Mouse (Mus musculus) lung, postnatal 0 days (tissue): ENCODE results near the gene Tsc22d3. TPM values are rescaled to one million over a fixed set of nuclear protein-coding genes. Genes with fewer than 3 reads are reported as not detected.

Source experiments
- ATAC-seq: fragments of 200-750 bp; cut with Nextera tagmentation; 2 replicates; pipeline ENCODE4 v1.8.0; 2017; ENCODE audit warnings: moderate library complexity
- DNase-seq: peaks from one replicate; pipeline ENCODE4 v3.0.0-alpha.2; 2016; ENCODE audit warnings: low spot score
- H3K27ac ChIP-seq: fragments of 300-500 bp; sonication (generic); 2 replicates; pipeline ENCODE4 v1.5.1; 2014; ENCODE audit warnings: antibody characterized with exemption, mild to moderate bottlenecking, low read length, mixed read lengths
- H3K27me3 ChIP-seq: fragments of 300-500 bp; sonication (generic); replicated peaks from 2 replicates; pipeline ENCODE4 v1.6.1; 2014; ENCODE audit warnings: low read length, mixed read lengths; ENCODE audit not compliant: insufficient read depth
- H3K36me3 ChIP-seq: fragments of 300-500 bp; sonication (generic); 2 replicates; pipeline ENCODE4 v1.6.1; 2014; ENCODE audit warnings: low read length, mixed read lengths; ENCODE audit not compliant: insufficient read depth
- H3K4me1 ChIP-seq: fragments of 300-500 bp; sonication (generic); 2 replicates; pipeline ENCODE4 v1.6.1; 2014; ENCODE audit warnings: antibody characterized with exemption, low read depth, low read length, mixed read lengths; ENCODE audit not compliant: insufficient read depth
- H3K4me2 ChIP-seq: fragments of 300-500 bp; sonication (generic); replicated peaks from 2 replicates; pipeline ENCODE4 v1.6.1; 2014; ENCODE audit warnings: low read depth, mild to moderate bottlenecking, low read length, moderate library complexity, mixed read lengths
- H3K4me3 ChIP-seq: fragments of 300-500 bp; sonication (generic); 2 replicates; pipeline ENCODE4 v1.5.1; 2014; ENCODE audit warnings: low read depth, low read length
- H3K9ac ChIP-seq: fragments of 300-500 bp; sonication (generic); replicated peaks from 2 replicates; pipeline ENCODE4 v1.6.1; 2014; ENCODE audit warnings: low read depth, mild to moderate bottlenecking
- H3K9me3 ChIP-seq: fragments of 300-500 bp; sonication (generic); 2 replicates; pipeline ENCODE4 v1.6.1; 2016; ENCODE audit warnings: low read length, mixed read lengths
- CTCF ChIP-seq: IDR thresholded peaks from 2 replicates; pipeline ENCODE4 v1.5.1; 2016; ENCODE audit warnings: antibody characterized with exemption, mild to moderate bottlenecking
- EP300 ChIP-seq: IDR thresholded peaks from 2 replicates; pipeline ENCODE4 v1.6.1; 2016; ENCODE audit warnings: antibody characterized with exemption, mild to moderate bottlenecking, control low read depth
- WGBS: fragments of 180-500 bp; shearing (Covaris S2); extraction: QIAGEN DNeasy Blood & Tissue Kit; methylation state at CpG from one replicate; pipeline ENCODE4 v1.1.7; 2014; 5-methylcytosine and 5-hydroxymethylcytosine counted together
- polyA plus RNA-seq: library from polyadenylated mRNA; unstranded; fragments of >200 nt; fragmentation: Nextera tagmentation; extraction: Ambion mirVana; gene quantifications from 2 replicates; pipeline ENCODE4 v1.2.1, GENCODE M21; 2015

The Tsc22d3 gene
- polyA plus RNA-seq, 1 experiment from 2014 or later, result 380 TPM

DNA sequence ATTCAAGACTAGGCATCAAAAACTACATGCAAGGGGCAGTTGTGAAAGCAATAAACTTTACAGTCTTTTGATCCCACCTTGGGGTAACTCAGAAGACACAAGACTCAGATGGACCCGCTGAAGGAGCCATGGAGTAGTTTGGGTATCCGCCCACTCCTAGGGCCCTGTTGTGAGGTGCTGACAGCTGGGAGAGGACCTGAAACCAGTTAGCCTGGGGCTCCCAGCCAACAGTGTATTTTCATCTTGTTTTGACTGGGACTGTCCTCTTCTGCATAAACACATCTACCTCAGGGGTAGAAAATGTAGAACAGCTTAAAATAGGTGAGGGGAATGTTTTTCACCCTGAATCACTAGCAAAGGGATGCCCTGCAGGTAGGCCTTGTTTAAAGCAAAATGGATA, 44.5 kb downstream of the Tsc22d3 start:
- no peak for ATAC-seq
- Histone ChIP-seq H3K27me3 (no peaks in the 10 kb centered on the region), H3K4me1 (no peaks in the 10 kb centered on the region; the same call in 1 of the 2 replicates), H3K9me3 (no peaks in the 10 kb centered on the region), H3K9ac (no peak overlapping the region), H3K27ac (no peak overlapping the region), H3K4me3 (no peak overlapping the region), H3K36me3 (no peaks in the 10 kb centered on the region), H3K4me2 (no peak overlapping the region)
- DNase-seq, result no peak
- TF ChIP-seq CTCF, result no peak
- TF ChIP-seq EP300, result no peak
- whole genome bisulfite sequencing, result 85% methylated on average over 2 of the region's 2 CpGs

DNA sequence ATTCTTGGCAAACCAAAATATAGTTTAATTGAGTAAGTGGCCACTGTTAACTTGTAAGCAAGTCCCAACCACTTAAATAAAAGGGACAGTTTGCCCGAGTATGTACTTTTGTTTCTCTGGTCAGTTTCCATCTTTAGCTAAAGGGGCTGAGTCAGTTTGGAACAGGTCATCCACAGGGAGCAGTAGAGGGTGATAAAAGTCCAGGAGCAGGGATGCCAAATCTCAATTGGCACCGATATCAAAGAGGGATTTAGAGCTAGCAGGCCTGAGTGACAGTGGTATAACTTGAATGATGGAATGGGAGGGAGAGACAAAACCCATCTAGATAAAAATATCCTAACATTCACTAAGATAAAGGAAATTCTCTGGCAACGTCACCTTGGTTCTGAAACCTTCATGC, 45.0 kb downstream of the Tsc22d3 start:
- H3K4me3 ChIP-seq, result no peak overlapping the region
- no peaks in the 10 kb centered on the region for H3K36me3 ChIP-seq
- DNase-seq (no peak), ATAC-seq (no peak)
- WGBS, result 52% methylated on average over 3 of the region's 3 CpGs
- no peak overlapping the region for H3K27ac ChIP-seq
- TF ChIP-seq EP300, result no peak
- no peak for TF ChIP-seq CTCF
- H3K4me2 ChIP-seq, result no peak overlapping the region
- H3K9me3 ChIP-seq, result no peaks in the 10 kb centered on the region
- no peaks in the 10 kb centered on the region; the same call in 1 of the 2 replicates for H3K4me1 ChIP-seq
- no peak overlapping the region for H3K9ac ChIP-seq
- H3K27me3 ChIP-seq, result no peaks in the 10 kb centered on the region

DNA sequence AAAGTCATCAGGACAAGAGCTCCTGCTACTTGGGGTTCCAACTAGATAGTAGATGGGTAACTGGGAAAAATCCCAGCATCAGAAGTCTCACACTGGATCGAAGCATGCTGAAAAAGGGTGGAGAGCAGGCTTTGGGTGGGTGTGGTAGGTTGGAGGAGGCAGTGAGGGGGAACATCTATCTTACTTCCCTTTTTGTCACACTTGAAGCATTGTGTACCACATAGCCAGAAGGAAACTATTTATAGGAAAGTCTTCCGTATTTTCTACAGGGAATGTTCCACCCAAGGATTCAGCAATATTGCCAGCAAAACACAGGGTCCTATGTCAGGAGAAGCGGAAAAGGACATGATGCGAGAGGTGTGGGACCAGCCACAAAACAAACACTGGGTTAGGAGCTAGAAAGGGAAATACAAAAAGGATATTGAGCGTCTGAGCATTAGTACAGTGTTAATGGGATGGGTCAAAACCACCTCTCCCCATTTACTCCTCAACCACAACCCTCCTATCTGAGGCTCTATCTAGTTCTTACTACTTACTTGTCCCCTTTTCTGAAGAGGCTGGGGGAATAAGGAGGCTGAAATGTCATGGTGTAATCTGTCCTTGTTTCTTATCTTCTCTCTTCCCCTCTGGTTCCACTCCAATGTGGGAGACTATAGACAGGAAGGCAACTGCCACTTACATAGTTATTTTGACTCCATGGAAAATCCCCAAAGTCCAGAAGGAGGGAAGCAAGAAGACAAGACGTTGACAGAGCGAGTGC, 52.6 kb downstream of the Tsc22d3 start:
- ATAC-seq, result peak; percentile 4; the same call in 1 of the 2 replicates
- Histone ChIP-seq H3K27me3 (no peaks in the 10 kb centered on the region), H3K4me2 (no peak overlapping the region), H3K4me3 (no peak overlapping the region), H3K27ac (no peak overlapping the region), H3K9ac (no peak overlapping the region), H3K36me3 (no peaks in the 10 kb centered on the region), H3K9me3 (no peaks in the 10 kb centered on the region), H3K4me1 (no peaks in the 10 kb centered on the region)
- WGBS, result 65% methylated on average over 7 of the region's 7 CpGs
- TF ChIP-seq EP300, result peak; percentile 78
- no peak for TF ChIP-seq CTCF
- DNase-seq, result peak; percentile 20

DNA sequence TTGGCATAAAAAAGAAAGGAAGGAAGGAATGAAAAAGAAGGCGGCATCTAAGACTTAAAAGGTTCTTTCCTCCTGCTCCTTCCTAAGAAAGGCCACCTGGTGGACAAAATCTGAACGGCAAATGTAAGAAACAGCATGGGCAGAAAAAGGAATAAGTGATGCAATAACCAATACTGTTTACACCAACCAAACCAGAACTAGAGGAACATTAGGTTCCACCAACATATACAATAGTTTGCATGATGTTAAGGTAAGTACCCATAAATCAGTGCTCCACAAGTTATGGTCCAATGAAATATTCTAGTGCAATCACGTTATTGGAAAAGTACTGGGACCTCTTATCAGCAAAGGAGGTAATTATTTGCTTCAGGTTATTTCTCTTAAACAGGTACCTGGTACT, 55.7 kb downstream of the Tsc22d3 start:
- Histone ChIP-seq H3K4me3 (no peak overlapping the region), H3K36me3 (0 out of 2 replicates have a peak, but pooled peaks cover 4% of the 10 kb centered on the region), H3K27ac (no peak overlapping the region), H3K9me3 (no peaks in the 10 kb centered on the region), H3K27me3 (no peaks in the 10 kb centered on the region), H3K4me2 (no peak overlapping the region), H3K9ac (no peak overlapping the region), H3K4me1 (no peaks in the 10 kb centered on the region)
- peak; percentile 78 for TF ChIP-seq CTCF
- TF ChIP-seq EP300, result peak; percentile 56
- ATAC-seq (no peak), DNase-seq (peak; percentile 83)
- 27% methylated on average over 3 of the region's 3 CpGs for WGBS

DNA sequence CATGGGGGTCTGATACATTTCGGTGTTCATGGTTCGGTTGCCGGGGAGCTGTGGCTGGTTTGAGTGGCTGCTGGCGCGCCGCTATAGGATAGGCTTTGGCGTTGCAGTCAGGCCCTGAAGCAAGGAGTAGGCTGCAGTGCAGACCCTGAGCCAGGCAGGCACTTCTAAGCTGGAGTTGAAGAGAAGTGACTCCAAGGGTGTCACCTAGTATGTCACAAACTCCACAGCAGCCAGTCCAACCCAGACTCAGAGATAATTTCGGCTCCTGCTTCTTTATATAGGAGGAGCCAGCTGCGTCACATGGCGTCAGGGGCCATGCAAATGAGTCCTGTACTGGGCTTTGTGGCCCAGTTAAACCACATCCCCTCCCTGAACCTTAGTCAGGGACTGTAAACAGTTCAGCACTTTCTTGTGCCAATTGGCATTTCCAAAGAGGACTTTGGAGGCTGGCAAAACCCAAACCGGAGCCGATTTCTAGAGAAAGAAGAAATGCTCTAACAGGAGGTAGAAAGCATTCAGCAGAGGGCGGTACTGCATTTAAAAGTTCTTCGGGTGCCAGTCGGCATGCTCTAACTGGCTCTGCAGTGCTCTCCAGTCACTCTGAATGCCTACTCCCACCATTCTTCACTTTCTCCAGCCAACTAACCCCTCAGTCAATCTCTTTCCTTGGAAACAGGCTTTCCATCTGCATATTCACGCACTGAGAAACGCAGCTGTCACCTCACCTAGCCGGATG, 57.4 kb downstream of the Tsc22d3 start:
- Histone ChIP-seq H3K27me3 (no peaks in the 10 kb centered on the region), H3K4me2 (peak overlapping the region; percentile 62), H3K4me1 (no peaks in the 10 kb centered on the region), H3K4me3 (peak overlapping the region; percentile 56), H3K27ac (peak overlapping the region; percentile 96), H3K9ac (peak overlapping the region; percentile 88), H3K9me3 (no peaks in the 10 kb centered on the region), H3K36me3 (0 out of 2 replicates have a peak, but pooled peaks cover 4% of the 10 kb centered on the region)
- ATAC-seq (peak; percentile 89), DNase-seq (peak; percentile 91)
- TF ChIP-seq CTCF (0 out of 2 replicates have a peak, but pooled peaks have one; percentile 29), EP300 (peak; percentile 93)
- WGBS, result 17% methylated on average over 18 of the region's 18 CpGs

DNA sequence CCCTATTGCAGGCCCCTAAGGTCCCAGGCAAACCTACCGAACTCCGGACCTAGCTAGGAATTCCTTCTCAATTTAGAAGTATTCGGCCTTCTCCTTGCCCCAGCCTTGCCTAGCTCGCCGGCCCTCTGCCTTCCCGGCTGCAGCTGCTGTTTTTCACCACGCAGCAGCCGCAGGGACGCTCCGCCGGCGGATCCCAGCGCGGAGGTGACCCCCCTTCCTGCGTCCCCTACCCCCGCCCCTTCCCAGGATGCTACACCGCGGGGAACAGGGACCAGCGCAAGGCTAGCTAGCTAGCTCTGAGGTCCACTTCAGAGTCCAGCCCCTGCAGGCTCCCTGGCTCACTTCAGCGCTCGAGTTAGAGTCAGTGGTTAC, 58.0 kb downstream of the Tsc22d3 start:
- H3K27me3 ChIP-seq, result no peaks in the 10 kb centered on the region
- no peaks in the 10 kb centered on the region for H3K9me3 ChIP-seq
- peak overlapping the region; percentile 56 for H3K4me3 ChIP-seq
- TF ChIP-seq CTCF (0 out of 2 replicates have a peak, but pooled peaks have one; percentile 7), EP300 (no peak)
- H3K27ac ChIP-seq, result peak overlapping the region; percentile 96
- 0 out of 2 replicates have a peak, but pooled peaks cover 4% of the 10 kb centered on the region for H3K36me3 ChIP-seq
- DNase-seq (peak; percentile 47), ATAC-seq (peak; percentile 63)
- 6% methylated on average over 15 of the region's 21 CpGs for WGBS
- peak overlapping the region; percentile 62 for H3K4me2 ChIP-seq
- peak overlapping the region; percentile 88 for H3K9ac ChIP-seq
- H3K4me1 ChIP-seq, result no peaks in the 10 kb centered on the region
